Mouse (Mus musculus): ENCODE results near the gene Gm3164.
"Not testable (repeated sequence)": the region's sequence is repeated elsewhere in the genome, so short reads cannot be mapped to it uniquely, and the experiment has no call there.

The Gm3164 gene

DNA sequence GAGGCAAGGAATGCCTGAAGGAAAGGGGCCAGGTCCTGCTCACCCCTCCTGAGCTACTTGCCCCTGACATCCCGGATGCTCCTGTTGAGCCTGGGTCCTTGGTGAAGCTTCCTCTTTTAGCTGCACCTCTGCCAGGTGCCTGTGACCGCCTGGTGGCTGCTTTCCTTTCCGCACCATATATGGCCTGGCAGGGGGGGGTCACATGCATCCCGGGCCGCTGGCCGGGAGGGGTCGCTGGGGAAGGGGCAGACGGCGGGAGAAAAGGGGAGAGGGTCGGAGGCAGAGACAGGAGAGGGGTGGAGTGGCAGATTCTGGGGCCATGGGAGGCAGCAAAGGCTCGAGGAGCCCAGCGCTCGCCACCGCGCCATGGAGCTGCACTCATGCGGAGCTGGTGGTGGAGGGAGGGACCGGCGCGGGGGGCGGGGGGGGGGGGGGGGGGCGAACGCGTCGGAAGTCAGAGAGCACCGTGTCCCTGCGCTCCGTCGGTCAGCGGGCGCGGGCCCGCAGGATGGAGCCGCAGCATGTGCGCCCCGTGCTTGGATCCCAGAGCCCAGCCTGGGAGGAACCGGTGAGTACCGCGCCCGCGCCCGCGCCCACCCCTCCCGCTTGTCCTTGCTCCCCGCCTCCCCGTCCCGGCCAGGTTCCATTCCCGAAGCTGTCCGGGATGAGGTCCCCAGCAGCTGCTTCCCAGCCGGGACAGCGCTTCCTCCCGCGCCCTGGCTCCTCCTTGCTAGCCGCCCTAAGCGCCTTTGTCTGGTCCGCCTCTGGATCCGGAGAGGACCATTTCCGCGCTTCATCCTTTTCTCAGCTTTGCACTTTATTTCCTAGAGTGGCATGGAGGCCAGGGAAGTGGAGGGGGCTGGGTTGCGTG is at the start of gene Gm3164:
Gm3164 (plus strand) TSS at position 484 of the 871 bp plus-strand sequence.
- DNase-seq: peak; percentile 10

DNA sequence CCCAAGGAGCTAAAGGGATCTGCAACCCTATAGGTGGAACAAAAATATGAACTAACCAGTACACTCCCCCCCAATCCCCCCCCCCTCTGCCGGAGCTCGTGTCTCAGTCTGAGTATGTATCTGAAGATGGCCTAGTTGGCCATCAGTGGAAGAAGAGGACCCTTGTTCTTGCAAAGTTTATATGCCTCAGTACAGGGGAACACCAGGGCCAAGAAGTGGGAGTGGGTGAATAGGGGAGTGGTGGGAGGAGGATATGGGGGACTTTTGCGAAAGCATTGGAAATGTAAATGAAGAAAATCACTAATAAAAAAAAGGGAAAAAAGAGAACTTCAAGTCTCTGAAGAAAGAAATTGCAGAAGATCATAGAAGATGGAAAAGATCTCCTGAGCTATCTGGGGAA is 46.3 kb upstream of the Gm3164 start:
- not testable (repeated sequence) for DNase-seq

DNA sequence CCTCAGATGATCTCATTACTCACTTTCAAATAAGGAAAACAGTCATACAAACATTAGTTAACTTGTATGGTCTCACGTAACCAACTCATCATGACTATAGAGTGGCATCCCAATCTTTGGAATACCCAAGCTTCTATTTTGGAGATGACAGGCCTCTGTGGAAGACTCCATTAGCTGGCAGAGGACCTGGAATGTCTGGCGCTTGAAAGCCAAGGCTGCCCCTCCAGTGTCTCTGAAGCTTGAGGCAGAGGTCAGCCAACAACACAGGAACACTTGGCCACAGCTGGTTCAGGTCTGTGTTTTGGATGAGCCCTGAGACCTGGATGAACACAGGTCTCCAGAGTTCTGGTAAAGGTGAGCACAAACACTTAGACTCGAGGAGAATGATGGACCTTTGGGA is 45.6 kb upstream of the Gm3164 start:
- DNase-seq: not testable (repeated sequence)

DNA sequence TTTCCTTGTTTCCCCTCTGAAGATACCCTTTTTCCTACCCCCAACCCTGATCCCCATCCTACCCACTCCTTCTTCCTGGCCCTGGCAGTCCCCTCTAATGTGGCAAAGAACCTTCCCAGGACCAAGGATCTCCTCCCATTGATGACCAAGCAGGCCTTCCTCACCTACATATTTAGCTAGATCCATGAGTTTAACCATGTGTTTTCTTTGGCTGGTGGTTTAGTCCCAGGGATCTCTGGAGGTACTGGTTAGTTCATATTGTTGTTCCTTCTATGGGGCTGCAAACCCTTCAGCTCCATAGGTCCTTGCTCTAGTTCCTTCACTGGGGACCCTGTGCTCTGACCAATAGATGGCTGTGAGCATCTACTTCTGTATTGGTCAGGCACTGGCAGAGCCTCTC is 37.4 kb upstream of the Gm3164 start:
- DNase-seq: not testable (repeated sequence)

DNA sequence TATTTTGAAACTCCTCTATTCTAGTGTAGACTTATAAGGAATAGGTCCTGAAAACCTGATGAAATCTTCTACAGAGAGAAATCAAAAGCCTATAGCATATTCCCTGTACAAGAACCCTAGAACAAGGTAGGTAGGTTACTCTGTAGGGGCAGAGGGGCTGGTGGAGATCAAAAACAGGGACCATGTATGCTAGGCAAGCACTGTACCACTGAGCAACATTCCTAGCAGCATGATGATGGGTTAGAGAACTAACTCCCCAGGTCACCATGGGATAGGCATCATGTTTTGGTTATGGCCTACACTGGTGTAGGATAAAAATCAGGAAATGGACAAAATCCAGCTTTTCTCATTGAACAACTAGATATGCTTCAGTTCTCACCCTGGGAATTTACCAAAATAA is 29.6 kb upstream of the Gm3164 start:
- not testable (repeated sequence) for DNase-seq

DNA sequence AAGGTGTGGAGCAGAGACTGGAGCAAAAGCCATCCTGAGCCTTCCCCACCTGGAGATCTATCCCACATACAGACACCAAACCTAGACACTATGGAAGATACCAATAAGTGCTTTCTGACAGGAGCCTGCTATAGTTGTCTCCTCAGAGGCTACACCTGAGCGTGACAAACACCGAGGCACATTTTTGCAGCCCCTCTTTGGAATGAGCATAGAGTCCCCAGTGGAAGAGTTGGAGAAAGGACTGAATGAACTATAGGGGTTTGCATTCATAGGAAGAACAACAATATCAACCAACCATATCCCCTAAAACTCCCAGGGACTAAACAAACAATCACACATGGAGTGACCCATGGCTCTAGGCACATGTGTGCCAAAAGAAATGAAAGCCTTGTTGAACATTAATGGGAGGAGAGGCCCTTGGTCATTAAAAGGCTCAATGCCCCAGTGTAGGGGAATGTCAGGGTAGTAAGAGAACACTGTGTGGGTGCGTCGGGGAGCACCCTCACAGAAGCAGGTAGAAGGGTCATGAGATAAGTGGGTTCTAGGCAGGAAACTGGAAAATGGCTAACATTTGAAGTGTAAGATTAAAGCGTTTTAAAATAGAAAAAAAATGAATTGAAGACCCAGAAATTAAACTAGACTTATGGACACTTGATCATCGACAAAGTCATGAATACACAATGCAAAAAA is 22.3 kb upstream of the Gm3164 start:
- DNase-seq: not testable (repeated sequence)

DNA sequence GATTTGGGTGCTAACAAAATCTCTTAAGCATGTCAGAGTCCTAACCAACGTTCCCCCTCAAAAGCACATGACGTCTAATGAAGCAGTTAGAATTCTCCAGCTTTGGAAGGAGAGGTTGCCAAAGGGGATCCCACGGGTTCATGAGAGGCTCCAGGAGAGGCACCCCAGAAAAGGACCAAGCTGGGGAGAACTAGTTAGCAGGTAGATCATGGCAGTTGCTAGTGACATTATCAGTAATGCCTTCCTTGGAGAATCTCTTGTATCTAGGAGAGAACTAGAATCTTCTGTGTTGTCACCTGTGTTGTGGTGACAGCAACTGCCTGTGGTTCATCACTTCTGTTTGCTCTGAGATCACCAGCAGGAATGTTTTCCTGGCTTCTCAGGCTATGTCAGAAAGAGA is 18.0 kb upstream of the Gm3164 start, which contains the start of gene Gm3159:
Gm3159 (plus strand) TSS at position 301 of the 400 bp plus-strand sequence.
- not testable (repeated sequence) for DNase-seq

DNA sequence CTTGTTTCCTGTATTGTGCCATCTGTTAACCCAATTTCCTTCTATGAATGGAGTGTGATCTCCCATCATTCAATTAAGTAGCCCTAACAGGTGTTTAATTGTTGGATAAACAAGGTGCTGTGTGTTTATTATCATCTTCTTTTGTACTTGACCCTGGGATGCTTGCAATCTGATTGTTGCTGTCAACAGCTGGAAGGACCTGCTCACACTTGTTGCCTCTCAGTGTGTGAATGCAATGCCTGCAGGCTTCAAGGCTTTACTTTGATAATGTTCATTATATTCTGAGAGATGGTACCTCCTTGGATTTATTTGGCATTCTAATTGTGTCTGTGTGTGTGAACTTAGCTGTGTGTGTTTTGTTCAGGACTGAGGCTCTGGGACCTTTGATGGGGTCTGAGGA is 16.6 kb upstream of the Gm3164 start:
- DNase-seq: not testable (repeated sequence)

DNA sequence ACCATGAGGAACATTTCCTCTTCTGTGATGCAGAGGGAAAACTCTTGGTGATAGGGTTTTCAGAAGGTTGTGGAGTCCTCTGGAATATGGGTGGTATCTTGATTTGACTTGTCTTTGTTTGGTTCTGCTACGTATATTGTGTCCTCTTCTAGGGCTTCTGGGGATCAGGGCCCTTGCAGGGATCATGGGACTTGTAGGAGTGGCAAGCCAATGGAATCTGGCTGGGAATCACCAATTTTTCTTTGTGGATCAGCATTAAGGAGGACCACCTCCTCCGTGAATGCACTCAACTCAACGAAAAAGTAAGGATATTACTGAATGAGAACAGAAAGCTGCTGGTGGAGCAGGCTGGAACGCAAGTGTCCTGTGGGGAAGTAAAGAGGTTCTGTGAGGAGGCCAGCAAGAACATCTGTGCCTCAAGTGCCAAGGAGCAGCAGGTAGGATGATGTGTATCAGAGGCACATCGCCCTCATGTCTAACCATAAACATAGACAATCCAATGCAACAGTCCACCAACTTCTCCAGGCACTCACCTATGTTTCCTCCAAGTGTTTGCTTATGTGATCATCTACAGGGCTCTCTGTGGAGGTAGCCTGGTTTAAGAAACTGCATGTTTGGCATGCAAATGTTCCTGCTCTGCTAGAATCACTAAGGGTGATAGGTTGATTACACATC is 15.0 kb upstream of the Gm3164 start:
- not testable (repeated sequence) for DNase-seq

DNA sequence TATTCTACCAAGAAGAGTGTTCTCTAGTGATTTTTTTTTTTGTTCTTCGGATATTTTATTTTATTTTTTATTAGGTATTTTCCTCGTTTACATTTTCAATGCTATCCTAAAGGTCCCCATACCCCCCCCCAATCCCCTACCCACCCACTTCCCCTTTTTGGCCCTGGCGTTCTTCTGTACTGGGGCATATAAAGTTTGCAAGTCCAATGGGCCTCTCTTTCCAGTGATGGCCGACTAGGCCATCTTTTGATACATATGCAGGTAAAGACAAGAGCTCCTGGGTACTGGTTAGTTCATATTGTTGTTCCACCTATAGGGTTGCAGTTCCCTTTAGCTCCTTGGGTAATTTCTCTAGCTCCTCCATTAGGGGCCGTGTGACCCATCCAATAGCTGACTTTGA is 14.0 kb upstream of the Gm3164 start:
- not testable (repeated sequence) for DNase-seq

DNA sequence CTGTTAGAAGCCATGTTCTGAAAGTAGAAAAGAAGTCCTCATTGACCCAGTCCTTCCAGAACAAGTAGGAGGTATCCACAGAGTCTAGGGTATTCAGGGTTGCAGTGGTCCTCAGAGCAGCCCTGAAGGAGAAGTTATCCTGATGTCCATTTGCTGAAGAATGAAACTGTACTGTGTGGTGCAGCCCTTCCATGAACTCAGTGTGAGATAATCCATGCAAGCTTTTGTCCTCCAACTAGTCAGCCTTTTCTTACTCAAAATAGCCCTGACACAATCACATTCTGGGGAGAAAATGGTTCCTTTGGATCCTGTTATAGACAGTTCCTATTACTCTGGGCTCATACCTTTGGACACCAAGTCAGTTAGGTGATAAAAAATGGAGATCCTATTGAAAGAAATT is 11.4 kb upstream of the Gm3164 start:
- not testable (repeated sequence) for DNase-seq

DNA sequence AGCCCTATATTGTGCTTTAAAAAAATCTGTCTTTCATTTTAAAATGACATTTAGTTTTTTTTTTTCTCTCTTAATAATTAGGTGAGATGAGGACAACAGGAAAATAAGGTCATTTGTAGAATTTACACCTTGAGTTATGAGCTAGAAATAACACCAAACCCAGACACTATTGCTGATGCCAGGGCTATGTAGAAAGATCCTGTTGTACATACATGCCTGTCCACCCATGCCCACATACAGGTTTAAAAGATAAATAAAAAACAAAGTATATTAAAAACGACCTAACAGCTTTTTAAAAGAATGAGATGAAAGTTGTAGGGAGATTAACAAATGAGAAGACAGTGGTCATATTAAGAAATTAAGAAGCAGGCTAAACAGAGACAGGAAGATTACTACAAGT is 5.3 kb upstream of the Gm3164 start:
- DNase-seq: not testable (repeated sequence)

DNA sequence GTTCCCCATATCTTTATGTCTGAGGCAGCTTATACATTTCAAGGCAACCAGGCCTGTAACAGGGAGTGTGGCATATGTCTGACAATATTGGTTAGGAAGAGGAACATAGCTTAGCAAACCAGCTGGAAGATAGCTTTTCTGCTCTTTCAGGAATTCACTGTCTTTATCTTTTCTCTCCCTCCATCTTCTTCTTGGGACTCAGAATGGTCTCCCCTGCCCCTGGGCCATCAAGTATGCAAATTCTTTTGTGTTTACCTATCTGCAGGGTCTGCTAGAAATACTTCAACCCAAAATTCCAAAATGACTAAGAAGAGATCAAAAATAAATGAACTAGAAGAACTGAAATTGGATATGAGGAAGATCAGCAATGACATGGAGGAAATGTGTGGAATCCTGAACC is 15.4 kb downstream of the Gm3164 start, which contains the start of gene Gm3173:
Gm3173 (plus strand) TSS at position 301 of the 400 bp plus-strand sequence.
- DNase-seq: not testable (repeated sequence)

DNA sequence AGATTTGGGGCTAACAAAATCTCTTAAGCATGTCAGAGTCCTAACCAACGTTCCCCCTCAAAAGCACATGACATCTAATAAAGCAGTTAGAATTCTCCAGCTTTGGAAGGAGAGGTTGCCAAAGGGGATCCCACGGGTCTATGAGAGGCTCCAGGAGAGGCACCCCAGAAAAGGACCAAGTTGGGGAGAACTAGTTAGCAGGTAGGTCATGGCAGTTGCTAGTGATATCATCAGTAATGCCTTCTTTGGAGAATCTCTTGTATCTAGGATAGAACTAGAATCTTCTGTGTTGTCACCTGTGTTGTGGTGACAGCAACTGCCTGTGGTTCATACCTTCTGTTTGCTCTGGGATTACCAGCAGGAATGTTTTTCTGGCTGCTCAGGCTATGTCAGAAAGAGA is 66.2 kb downstream of the Gm3164 start, which contains the start of gene Gm3182:
Gm3182 (plus strand) TSS at position 301 of the 400 bp plus-strand sequence.
- DNase-seq: not testable (repeated sequence)
